Mouse (Mus musculus): ENCODE measurements at regions not wholly inside any gene's neighbourhood (a gene's known extent, or its start where the extent isn't known, plus 50 kb on each side); places are given as distances from the start of the nearest gene placed in this dataset.

GRCm38 (mm10) chr1:150160314-150160713 is 60.5 kb downstream of the Ptgs2 start:
- no peaks in the 10 kb centered on the region for H3K27me3 ChIP-seq (ENCODE audit: insufficient read depth, low read length)
- H3K4me3 ChIP-seq (ENCODE audit: low read depth, low read length): no peak overlapping the region
- H3K27ac ChIP-seq (ENCODE audit: low read depth, low read length): no peak overlapping the region
- WGBS: 85% methylated on average over 2 of the region's 2 CpGs
- no peak for TF ChIP-seq CTCF (IDR thresholded peaks at IDR 0.05)
- H3K9me3 ChIP-seq (ENCODE audit: low read length): no peaks in the 10 kb centered on the region
- ATAC-seq (ENCODE audit: low FRiP score) (no peak), DNase-seq (ENCODE audit: low spot score) (no peak)
- H3K4me1 ChIP-seq (ENCODE audit: insufficient read depth, low read length): no peaks in the 10 kb centered on the region
- H3K9ac ChIP-seq (replicated peaks; ENCODE audit: low read length, poor library complexity, severe bottlenecking): no peak overlapping the region
- no peak overlapping the region for H3K4me2 ChIP-seq (ENCODE audit: low read depth, low read length, poor library complexity, severe bottlenecking)
- no peaks in the 10 kb centered on the region for H3K36me3 ChIP-seq (ENCODE audit: insufficient read depth, low read length)

- no peak for TF ChIP-seq CTCF (IDR thresholded peaks at IDR 0.05)
- H3K4me3 ChIP-seq (ENCODE audit: low read depth, low read length): no peak overlapping the region
- no peaks in the 10 kb centered on the region for H3K9me3 ChIP-seq (ENCODE audit: low read length)
- peak; percentile 0 for DNase-seq (ENCODE audit: low spot score)
- H3K4me1 ChIP-seq (ENCODE audit: insufficient read depth, low read length): no peaks in the 10 kb centered on the region
- H3K27me3 ChIP-seq (ENCODE audit: insufficient read depth, low read length): no peaks in the 10 kb centered on the region
- no peak overlapping the region for H3K9ac ChIP-seq (replicated peaks; ENCODE audit: low read length, poor library complexity, severe bottlenecking)
- 65% methylated on average over 17 of the region's 17 CpGs for WGBS
- H3K4me2 ChIP-seq (ENCODE audit: low read depth, low read length, poor library complexity, severe bottlenecking): 0 out of 2 replicates have a peak overlapping the region, but pooled peaks have one; percentile 13
- no peak overlapping the region for H3K27ac ChIP-seq (ENCODE audit: low read depth, low read length)
- no peaks in the 10 kb centered on the region for H3K36me3 ChIP-seq (ENCODE audit: insufficient read depth, low read length)
- ATAC-seq (ENCODE audit: low FRiP score): no peak
Observed at GRCm38 (mm10) chr1:150164890-150165596, 65.2 kb downstream of the Ptgs2 start.

- no peak overlapping the region for H3K4me2 ChIP-seq (ENCODE audit: low read depth, low read length, poor library complexity, severe bottlenecking)
- H3K36me3 ChIP-seq (ENCODE audit: insufficient read depth, low read length): no peaks in the 10 kb centered on the region
- no peaks in the 10 kb centered on the region for H3K9me3 ChIP-seq (ENCODE audit: low read length)
- DNase-seq (ENCODE audit: low spot score): no peak
- H3K4me1 ChIP-seq (ENCODE audit: insufficient read depth, low read length): no peaks in the 10 kb centered on the region
- WGBS: 85% methylated on average over 7 of the region's 7 CpGs
- no peak overlapping the region for H3K4me3 ChIP-seq (ENCODE audit: low read depth, low read length)
- TF ChIP-seq CTCF (IDR thresholded peaks at IDR 0.05): no peak
- H3K27me3 ChIP-seq (ENCODE audit: insufficient read depth, low read length): no peaks in the 10 kb centered on the region
- no peak overlapping the region for H3K9ac ChIP-seq (replicated peaks; ENCODE audit: low read length, poor library complexity, severe bottlenecking)
- no peak for ATAC-seq (ENCODE audit: low FRiP score)
- H3K27ac ChIP-seq (ENCODE audit: low read depth, low read length): no peak overlapping the region
Observed at GRCm38 (mm10) chr1:150165597-150165973, 65.8 kb downstream of the Ptgs2 start.

- H3K36me3 ChIP-seq (ENCODE audit: insufficient read depth, low read length): no peaks in the 10 kb centered on the region
- no peak overlapping the region for H3K27ac ChIP-seq (ENCODE audit: low read depth, low read length)
- no peak for TF ChIP-seq CTCF (IDR thresholded peaks at IDR 0.05)
- H3K27me3 ChIP-seq (ENCODE audit: insufficient read depth, low read length): no peaks in the 10 kb centered on the region
- no peaks in the 10 kb centered on the region for H3K9me3 ChIP-seq (ENCODE audit: low read length)
- H3K9ac ChIP-seq (replicated peaks; ENCODE audit: low read length, poor library complexity, severe bottlenecking): no peak overlapping the region
- H3K4me3 ChIP-seq (ENCODE audit: low read depth, low read length): no peak overlapping the region
- no peak overlapping the region for H3K4me2 ChIP-seq (ENCODE audit: low read depth, low read length, poor library complexity, severe bottlenecking)
- ATAC-seq (ENCODE audit: low FRiP score): no peak
- H3K4me1 ChIP-seq (ENCODE audit: insufficient read depth, low read length): no peaks in the 10 kb centered on the region
- no peak for DNase-seq (ENCODE audit: low spot score)
Observed at GRCm38 (mm10) chr1:150167172-150167571, 67.3 kb downstream of the Ptgs2 start.

GRCm38 (mm10) chr1:150174204-150174603 is 74.4 kb downstream of the Ptgs2 start:
- DNase-seq (ENCODE audit: low spot score) (no peak), ATAC-seq (ENCODE audit: low FRiP score) (no peak)
- TF ChIP-seq CTCF (IDR thresholded peaks at IDR 0.05): no peak
- no peaks in the 10 kb centered on the region for H3K9me3 ChIP-seq (ENCODE audit: low read length)
- no peaks in the 10 kb centered on the region for H3K4me1 ChIP-seq (ENCODE audit: insufficient read depth, low read length)
- WGBS: 77% methylated on average over 3 of the region's 3 CpGs
- no peaks in the 10 kb centered on the region for H3K36me3 ChIP-seq (ENCODE audit: insufficient read depth, low read length)
- no peak overlapping the region for H3K4me2 ChIP-seq (ENCODE audit: low read depth, low read length, poor library complexity, severe bottlenecking)
- no peak overlapping the region for H3K27ac ChIP-seq (ENCODE audit: low read depth, low read length)
- H3K9ac ChIP-seq (replicated peaks; ENCODE audit: low read length, poor library complexity, severe bottlenecking): no peak overlapping the region
- H3K4me3 ChIP-seq (ENCODE audit: low read depth, low read length): no peak overlapping the region
- no peaks in the 10 kb centered on the region for H3K27me3 ChIP-seq (ENCODE audit: insufficient read depth, low read length)

- Histone ChIP-seq H3K27ac (ENCODE audit: low read depth, low read length) (no peak overlapping the region), H3K4me1 (ENCODE audit: insufficient read depth, low read length) (no peaks in the 10 kb centered on the region), H3K4me2 (ENCODE audit: low read depth, low read length, poor library complexity, severe bottlenecking) (no peak overlapping the region), H3K4me3 (ENCODE audit: low read depth, low read length) (no peak overlapping the region), H3K9me3 (ENCODE audit: low read length) (no peaks in the 10 kb centered on the region), H3K27me3 (ENCODE audit: insufficient read depth, low read length) (no peaks in the 10 kb centered on the region), H3K9ac (replicated peaks; ENCODE audit: low read length, poor library complexity, severe bottlenecking) (no peak overlapping the region), H3K36me3 (ENCODE audit: insufficient read depth, low read length) (no peaks in the 10 kb centered on the region)
- no peak for TF ChIP-seq CTCF (IDR thresholded peaks at IDR 0.05)
- no peak for ATAC-seq (ENCODE audit: low FRiP score)
- DNase-seq (ENCODE audit: low spot score): no peak
- 93% methylated on average over 1 of the region's 1 CpGs for WGBS
Observed at GRCm38 (mm10) chr1:150177029-150177740, 77.4 kb downstream of the Ptgs2 start.

Data from midbrain, postnatal 0 days (tissue).